Mouse (Mus musculus) heart, postnatal 0 days (tissue): ENCODE results near the gene Gm28308.

ENCODE experiments used
- CTCF ChIP-seq: IDR thresholded peaks from 2 replicates; pipeline ENCODE4 v1.5.1; 2016; ENCODE audit warnings: antibody characterized with exemption, control low read depth, low read depth
- EP300 ChIP-seq: IDR thresholded peaks from 2 replicates; pipeline ENCODE4 v1.6.1; 2016; ENCODE audit warnings: antibody characterized with exemption, low read depth

DNA sequence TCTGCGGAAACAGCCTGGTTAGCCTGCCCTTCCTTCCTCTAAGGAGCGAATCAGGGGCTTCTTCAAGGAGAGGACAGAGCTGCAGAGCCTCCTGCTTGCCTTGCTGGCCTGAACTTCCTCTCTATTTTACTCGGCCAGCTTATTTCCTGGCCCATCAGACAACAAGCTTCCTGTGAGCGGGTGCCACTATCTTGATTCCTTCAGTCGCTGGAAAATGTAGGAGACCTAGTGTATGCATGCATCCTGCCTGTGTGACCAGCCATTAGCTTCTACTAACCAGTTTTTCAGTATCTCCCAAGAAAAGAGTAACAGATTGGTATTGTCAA lies 42.3 kb downstream of the Gm28308 start:
- TF ChIP-seq CTCF, result no peak
- no peak for TF ChIP-seq EP300
